Mouse (Mus musculus) liver, postnatal 0 days (tissue): ENCODE data around the gene Susd1. TPM values are rescaled to one million over a fixed set of nuclear protein-coding genes. Genes with fewer than 3 reads are reported as not detected.
"Not testable (repeated sequence)": the region's sequence is repeated elsewhere in the genome, so short reads cannot be mapped to it uniquely, and the experiment has no call there.

Source experiments
- ATAC-seq: fragments of 200-750 bp; cut with Nextera tagmentation; 2 replicates; pipeline ENCODE4 v1.8.0; 2017; ENCODE audit warnings: mild to moderate bottlenecking, moderate library complexity
- DNase-seq: peaks from one replicate; pipeline ENCODE4 v3.0.0-alpha.2; 2016
- H3K27ac ChIP-seq: fragments of 300-500 bp; sonication (generic); 2 replicates; pipeline ENCODE4 v1.5.1; 2014; ENCODE audit warnings: antibody characterized with exemption, moderate library complexity, mild to moderate bottlenecking, low read depth
- H3K27me3 ChIP-seq: fragments of 300-500 bp; sonication (generic); 2 replicates; pipeline ENCODE4 v1.6.1; 2014; ENCODE audit warnings: low read length, control low read depth, mixed read lengths; ENCODE audit not compliant: insufficient read depth
- H3K36me3 ChIP-seq: fragments of 300-500 bp; sonication (generic); replicated peaks from 2 replicates; pipeline ENCODE4 v1.6.1; 2014; ENCODE audit warnings: mild to moderate bottlenecking, control low read depth, low read length, moderate library complexity, mixed read lengths; ENCODE audit not compliant: insufficient read depth
- H3K4me1 ChIP-seq: fragments of 300-500 bp; sonication (generic); 2 replicates; pipeline ENCODE4 v1.6.1; 2014; ENCODE audit warnings: antibody characterized with exemption, mild to moderate bottlenecking, control low read depth; ENCODE audit not compliant: insufficient read depth
- H3K4me2 ChIP-seq: fragments of 300-500 bp; sonication (generic); 2 replicates; pipeline ENCODE4 v1.6.1; 2014; ENCODE audit warnings: low read depth, mild to moderate bottlenecking, low read length, moderate library complexity, mixed read lengths
- H3K4me3 ChIP-seq: fragments of 300-500 bp; sonication (generic); 2 replicates; pipeline ENCODE4 v1.5.1; 2014; ENCODE audit warnings: low read depth, low read length
- H3K9ac ChIP-seq: fragments of 300-500 bp; sonication (generic); replicated peaks from 2 replicates; pipeline ENCODE4 v1.6.1; 2014; ENCODE audit warnings: mild to moderate bottlenecking, moderate library complexity
- H3K9me3 ChIP-seq: fragments of 300-500 bp; sonication (generic); 2 replicates; pipeline ENCODE4 v1.6.1; 2016; ENCODE audit warnings: mild to moderate bottlenecking, control low read depth, low read length, mixed read lengths
- CTCF ChIP-seq: sonication (generic); IDR thresholded peaks from 2 replicates; pipeline ENCODE4 v1.5.1; 2016; ENCODE audit warnings: antibody characterized with exemption, low read depth
- EP300 ChIP-seq: IDR thresholded peaks from 2 replicates; pipeline ENCODE4 v1.6.1; 2016; ENCODE audit warnings: antibody characterized with exemption, low read depth, mild to moderate bottlenecking
- WGBS: fragments of 180-500 bp; shearing (Covaris S2); extraction: QIAGEN DNeasy Blood & Tissue Kit; methylation state at CpG from one replicate; pipeline ENCODE4 v1.1.7; 2014; ENCODE audit not compliant: insufficient replicate concordance; 5-methylcytosine and 5-hydroxymethylcytosine counted together
- polyA plus RNA-seq: library from polyadenylated mRNA; unstranded; fragments of >200 nt; fragmentation: Nextera tagmentation; extraction: Ambion mirVana; gene quantifications from 2 replicates; pipeline ENCODE4 v1.2.1, GENCODE M21; 2015

The Susd1 gene
- polyA plus RNA-seq, 1 experiment from 2014 or later = 7.2 TPM

GRCm38 (mm10) chr4:59295127-59295526 is 143.3 kb downstream of the Susd1 start:
- Histone ChIP-seq H3K9me3 (no peaks in the 10 kb centered on the region), H3K27me3 (no peaks in the 10 kb centered on the region), H3K4me3 (no peak overlapping the region), H3K9ac (no peak overlapping the region), H3K27ac (no peak overlapping the region), H3K4me1 (peaks cover 4% of the 10 kb centered on the region; the same call in 1 of the 2 replicates), H3K4me2 (no peak overlapping the region), H3K36me3 (no peaks in the 10 kb centered on the region)
- 89% methylated on average over 6 of the region's 6 CpGs for WGBS
- no peak for TF ChIP-seq CTCF
- TF ChIP-seq EP300 = no peak
- DNase-seq (no peak), ATAC-seq (no peak)

GRCm38 (mm10) chr4:59294661-59295060 is 143.8 kb downstream of the Susd1 start:
- no peaks in the 10 kb centered on the region for H3K27me3 ChIP-seq
- no peak for TF ChIP-seq EP300
- no peak for TF ChIP-seq CTCF
- ATAC-seq = no peak

DNA sequence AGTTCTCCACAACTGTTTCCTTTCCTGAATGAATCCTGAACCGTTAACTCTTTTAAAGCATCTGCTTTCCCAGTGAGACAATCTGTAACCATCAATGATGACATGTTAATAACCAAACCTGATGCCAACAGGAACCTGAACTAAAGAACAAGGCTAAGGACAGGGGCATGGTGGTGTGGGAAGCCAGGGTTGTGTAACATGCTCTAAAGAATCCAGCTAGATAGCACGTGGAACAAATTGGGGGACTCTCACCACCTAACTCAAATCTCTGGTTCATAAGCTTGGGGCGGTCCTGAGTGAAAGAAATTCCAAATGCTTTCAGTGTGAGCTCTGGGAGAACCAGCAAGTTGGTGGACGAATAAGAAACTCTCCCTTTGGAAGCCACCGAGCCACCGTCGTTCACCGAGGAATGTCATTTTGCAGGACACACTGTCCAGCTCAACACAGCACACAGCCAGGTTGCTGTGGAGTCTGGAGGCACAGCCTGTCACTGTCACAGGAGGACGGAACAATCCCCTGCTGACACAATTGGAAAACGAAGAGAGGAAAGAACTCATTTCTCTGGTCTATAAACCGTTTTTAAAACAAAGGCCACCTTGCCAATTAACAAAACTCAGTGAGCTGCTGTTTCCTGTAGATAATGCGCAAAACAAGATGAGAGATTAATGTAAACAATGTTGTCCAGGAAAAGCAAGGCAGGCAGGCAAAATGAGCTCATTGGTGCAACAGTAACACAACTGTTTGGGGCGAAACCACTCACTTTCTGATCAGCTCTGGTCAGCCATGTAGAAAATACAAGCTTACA is 146.3 kb downstream of the Susd1 start:
- no peak overlapping the region for H3K4me2 ChIP-seq
- no peak overlapping the region for H3K9ac ChIP-seq
- TF ChIP-seq EP300 = peak; percentile 90
- TF ChIP-seq CTCF = no peak
- H3K27me3 ChIP-seq = no peaks in the 10 kb centered on the region
- WGBS = 47% methylated on average over 13 of the region's 13 CpGs
- no peak for DNase-seq
- peak; percentile 64 for ATAC-seq
- no peak overlapping the region for H3K4me3 ChIP-seq
- H3K4me1 ChIP-seq = no peaks in the 10 kb centered on the region
- H3K27ac ChIP-seq = peak overlapping the region; percentile 7; the same call in 1 of the 2 replicates
- no peaks in the 10 kb centered on the region for H3K36me3 ChIP-seq
- H3K9me3 ChIP-seq = no peaks in the 10 kb centered on the region

More at GRCm38 (mm10) chr4:59294661-59295060, 143.8 kb downstream of the Susd1 start:
- Histone ChIP-seq H3K9ac (no peak overlapping the region), H3K4me2 (no peak overlapping the region), H3K27ac (no peak overlapping the region), H3K4me1 (peaks cover 4% of the 10 kb centered on the region; the same call in 1 of the 2 replicates), H3K36me3 (no peaks in the 10 kb centered on the region), H3K9me3 (no peaks in the 10 kb centered on the region), H3K4me3 (no peak overlapping the region)
- no peak for DNase-seq
- WGBS = 42% methylated on average over 3 of the region's 3 CpGs

DNA sequence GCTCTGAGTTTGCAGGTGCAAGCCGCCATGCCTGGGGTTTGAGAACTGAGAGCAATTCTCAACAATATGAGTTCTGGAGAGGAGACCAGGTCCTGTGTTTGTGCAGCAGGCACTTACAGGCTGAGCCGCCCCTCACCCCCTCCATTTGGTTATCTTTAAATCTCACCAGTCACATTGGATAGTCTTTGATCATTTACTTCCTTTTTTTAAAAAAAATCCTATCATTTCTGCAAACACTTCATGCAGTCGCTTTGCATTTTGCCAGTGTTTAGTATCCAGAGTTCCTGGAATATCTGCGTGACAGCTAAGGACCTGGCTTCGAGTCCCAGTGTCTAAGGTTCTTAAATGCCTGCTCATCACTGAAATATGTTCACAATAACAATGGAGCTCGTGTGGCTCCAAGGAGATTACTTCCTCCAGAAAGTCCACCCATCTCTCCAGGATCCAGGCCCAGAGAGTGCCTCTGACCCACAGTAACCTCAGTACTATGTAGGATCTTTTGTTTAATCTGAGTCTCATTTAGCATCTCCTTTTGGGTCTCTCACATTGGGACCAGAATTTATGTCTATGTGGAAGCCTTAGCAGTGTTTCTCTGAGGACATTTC is 147.4 kb downstream of the Susd1 start:
- Histone ChIP-seq H3K36me3 (no peaks in the 10 kb centered on the region), H3K4me1 (no peaks in the 10 kb centered on the region), H3K4me3 (no peak overlapping the region), H3K27ac (no peak overlapping the region), H3K9ac (no peak overlapping the region), H3K4me2 (no peak overlapping the region), H3K9me3 (no peaks in the 10 kb centered on the region), H3K27me3 (no peaks in the 10 kb centered on the region)
- ATAC-seq = no peak
- no peak for DNase-seq
- TF ChIP-seq EP300 = no peak
- TF ChIP-seq CTCF = no peak
- WGBS = 52% methylated on average over 6 of the region's 6 CpGs

- Histone ChIP-seq H3K4me1 (no peaks in the 10 kb centered on the region), H3K36me3 (no peaks in the 10 kb centered on the region), H3K4me3 (no peak overlapping the region), H3K4me2 (no peak overlapping the region), H3K27ac (peak overlapping the region; percentile 37; the same call in 1 of the 2 replicates), H3K9ac (no peak overlapping the region), H3K9me3 (no peaks in the 10 kb centered on the region), H3K27me3 (no peaks in the 10 kb centered on the region)
- ATAC-seq = no peak
- DNase-seq = no peak
- WGBS = 29% methylated on average over 2 of the region's 2 CpGs
- peak; percentile 34; the same call in 1 of the 2 replicates for TF ChIP-seq EP300
- no peak for TF ChIP-seq CTCF
Measured at GRCm38 (mm10) chr4:59287103-59287502, 151.3 kb downstream of the Susd1 start.

GRCm38 (mm10) chr4:59286351-59286750 is 152.1 kb downstream of the Susd1 start:
- H3K4me2 ChIP-seq, H3K27ac ChIP-seq, H3K9me3 ChIP-seq, ATAC-seq, H3K27me3 ChIP-seq, H3K4me1 ChIP-seq, H3K36me3 ChIP-seq, H3K9ac ChIP-seq, H3K4me3 ChIP-seq: not testable (repeated sequence)
- DNase-seq = peak; percentile 25
- WGBS = 73% methylated on average over 6 of the region's 6 CpGs
